Mouse (Mus musculus) hematopoietic stem cell, adult 5-6 weeks (primary cell): ENCODE measurements around the gene Rreb1. TPM values are rescaled to one million over a fixed set of nuclear protein-coding genes. Genes with fewer than 3 reads are reported as not detected.

ENCODE experiments used
- ATAC-seq, 2 experiments: fragments of 125-278 bp in 1 of 2; replicated peaks in 1 of 2; 2 replicates each; pipeline ENCODE4 v1.8.0; 2016 to 2017; ENCODE audit warnings: inconsistent platforms in 2 of 2, mild to moderate bottlenecking in 2 of 2, moderate number of reproducible peaks in 2 of 2, low read depth in 1 of 2, moderate TSS enrichment in 1 of 2; ENCODE audit not compliant: low FRiP score in 2 of 2, poor library complexity in 2 of 2, severe bottlenecking in 2 of 2, insufficient read depth in 1 of 2, low TSS enrichment in 1 of 2
- total RNA-seq: library from RNA; stranded (forward); fragments of 172-1452, 232-1000 nt; gene quantifications from 2 replicates; pipeline ENCODE4 v1.2.3, GENCODE M21; 2017

Gene Rreb1
- total RNA-seq, 1 experiment from 2014 or later: 25.5 TPM

DNA sequence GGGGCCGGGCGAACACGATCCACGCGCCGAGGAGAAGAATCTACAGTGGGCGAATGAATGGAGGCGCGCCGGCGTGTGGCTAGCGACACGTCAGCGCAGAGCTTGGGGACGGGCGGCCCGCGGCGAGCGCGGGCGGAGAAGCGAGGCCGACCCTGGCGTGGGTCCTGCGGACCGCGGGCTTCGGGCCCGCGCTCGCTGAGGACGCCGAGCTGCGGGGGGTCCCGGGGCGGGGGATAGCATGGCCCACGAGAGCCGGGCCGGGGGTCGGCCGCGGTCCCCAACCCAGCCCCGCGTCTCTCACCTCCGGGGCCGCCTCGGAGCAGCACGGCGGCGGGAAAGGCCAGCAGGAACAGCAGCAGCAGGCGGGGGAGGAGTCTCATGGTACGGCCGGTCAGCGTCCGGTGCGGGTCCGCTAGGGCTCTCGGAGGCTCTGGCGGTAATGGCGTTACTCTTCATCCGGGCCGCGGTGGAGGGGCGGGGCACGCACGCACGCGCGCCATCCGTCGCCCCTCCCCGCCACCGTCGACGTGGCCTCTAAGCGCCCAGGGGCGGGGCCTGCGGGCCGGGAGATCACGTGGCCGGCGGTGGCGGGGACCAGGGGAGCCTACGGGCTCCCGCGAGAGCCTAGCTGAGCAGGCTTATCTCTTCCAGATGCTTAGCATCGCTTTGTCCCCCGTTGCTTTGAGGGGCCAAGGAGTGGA lies 215.7 kb downstream of the Rreb1 start, which contains the start of gene Ssr1:
TSS of gene Ssr1 (minus strand) at position 514 of the 701 bp plus-strand sequence.
- peak; percentile 82 to 95 for ATAC-seq

DNA sequence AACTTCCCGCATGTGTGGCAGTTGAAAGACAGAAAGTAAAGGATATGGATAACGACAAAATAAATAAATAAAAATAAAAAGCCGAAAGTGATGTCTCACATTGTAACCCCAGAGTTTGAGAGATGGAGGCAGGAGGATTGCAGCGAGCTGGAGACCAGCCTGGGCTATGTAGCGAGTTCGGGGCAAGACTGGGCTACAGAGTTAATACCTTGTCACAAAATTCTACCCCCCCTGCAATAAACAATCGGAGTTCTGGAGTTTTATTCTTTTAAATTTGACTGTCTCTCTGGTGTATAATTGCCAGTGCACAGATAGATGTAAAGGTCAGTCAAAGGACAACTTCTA lies 216.2 kb downstream of the Rreb1 start:
- ATAC-seq: no peak; a peak in 1 of 4 replicates

DNA sequence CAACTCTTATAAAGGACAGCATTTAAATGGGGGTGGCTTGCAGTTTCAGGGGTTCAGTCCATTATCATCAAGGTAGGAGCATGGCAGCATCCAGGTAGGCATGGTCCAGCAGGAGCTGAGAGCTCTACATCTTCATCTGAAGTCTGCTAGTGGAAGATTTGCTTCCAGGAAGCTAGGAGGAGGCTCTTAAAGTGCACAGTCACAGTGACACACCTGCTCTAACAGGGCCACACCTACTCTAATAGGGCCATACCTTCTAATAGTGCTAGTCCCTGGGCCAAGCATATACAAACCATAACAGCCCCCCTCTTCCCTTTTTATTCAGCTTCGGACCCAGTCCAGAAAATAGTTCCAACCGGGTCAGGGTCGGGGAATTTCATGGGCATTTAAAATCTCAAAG lies 221.5 kb downstream of the Rreb1 start:
- ATAC-seq: no peak

Other genes with a start within 250 kb of the Rreb1 start
- gene Ssr1, start 215.8 kb downstream of the Rreb1 start, total RNA-seq: 101 and 117 TPM in 2 replicates